Mouse (Mus musculus) heart, adult 10 weeks (tissue): ENCODE measurements around the gene Olfr1391. TPM values are rescaled to one million over a fixed set of nuclear protein-coding genes. Genes with fewer than 3 reads are reported as not detected.

Experiments used
- polyA plus RNA-seq: library from polyadenylated mRNA; stranded (reverse); fragments of 350-450 nt; fragmentation: Illumina TruSeq; extraction: RNeasy Lipid Tissue Mini Kit (QIAGEN cat#74804); gene quantifications from one replicate; pipeline ENCODE4 v1.2.3, GENCODE M21; 2014; ENCODE audit warnings: low read depth, low replicate concordance

The Olfr1391 gene
- polyA plus RNA-seq = not detected

GRCm38 (mm10) chr11:49322442-49322841, at the start of gene Olfr1391:
TSS of gene Olfr1391 (plus strand) at chr11:49322742.

GRCm38 (mm10) chr11:49278222-49278621, 44.3 kb upstream of the Olfr1391 start, which contains the start of gene Olfr1393:
TSS of gene Olfr1393 (plus strand) at chr11:49278304.

GRCm38 (mm10) chr11:49284982-49285381, 37.6 kb upstream of the Olfr1391 start, which contains the start of gene Olfr1392:
TSS of gene Olfr1392 (plus strand) at chr11:49285282.

GRCm38 (mm10) chr11:49304441-49304840, 18.1 kb upstream of the Olfr1391 start, which contains the start of gene Olfr10:
TSS of gene Olfr10 (plus strand) at chr11:49304741.

GRCm38 (mm10) chr11:49334888-49335287, 12.3 kb downstream of the Olfr1391 start, which contains the start of gene Olfr1390:
TSS of gene Olfr1390 (plus strand) at chr11:49335188.

Other genes starting within 250 kb of the Olfr1391 start
- 3.8 TPM for gene Ifi47, start 246.2 kb upstream of the Olfr1391 start, polyA plus RNA-seq
- gene Olfr1396, start 207.9 kb upstream of the Olfr1391 start, polyA plus RNA-seq = 5.0 TPM
- gene Olfr1395, start 180.5 kb upstream of the Olfr1391 start, polyA plus RNA-seq = not detected
- not detected for gene Olfr1394, start 168.4 kb upstream of the Olfr1391 start, polyA plus RNA-seq
- gene Btnl9, start 135.6 kb upstream of the Olfr1391 start, polyA plus RNA-seq = 34.1 TPM
- gene Zfp62, start 119.5 kb upstream of the Olfr1391 start, polyA plus RNA-seq = 28.4 TPM
- 49.3 TPM for gene Mgat1, start 78.6 kb upstream of the Olfr1391 start, polyA plus RNA-seq
- gene Olfr1393, start 44.4 kb upstream of the Olfr1391 start, polyA plus RNA-seq = 1.9 TPM
- gene Olfr1392, start 37.5 kb upstream of the Olfr1391 start, polyA plus RNA-seq = not detected
- not detected for gene Olfr10, start 18.0 kb upstream of the Olfr1391 start, polyA plus RNA-seq
- gene Olfr1390, start 12.4 kb downstream of the Olfr1391 start, polyA plus RNA-seq = not detected
- not detected for gene Olfr1389, start 100.3 kb downstream of the Olfr1391 start, polyA plus RNA-seq
- 0.13 TPM for gene Olfr1388, start 113.9 kb downstream of the Olfr1391 start, polyA plus RNA-seq
- gene Olfr1387, start 132.6 kb downstream of the Olfr1391 start, polyA plus RNA-seq = not detected
- not detected for gene Olfr1386, start 142.3 kb downstream of the Olfr1391 start, polyA plus RNA-seq
- gene Olfr1385, start 166.3 kb downstream of the Olfr1391 start, polyA plus RNA-seq = not detected
- gene Olfr1384, start 184.0 kb downstream of the Olfr1391 start, polyA plus RNA-seq = not detected
- gene Olfr1383, start 196.9 kb downstream of the Olfr1391 start, polyA plus RNA-seq = not detected
- gene Olfr1382, start 205.5 kb downstream of the Olfr1391 start, polyA plus RNA-seq = not detected
- not detected for gene Olfr1381, start 220.7 kb downstream of the Olfr1391 start, polyA plus RNA-seq
- gene Olfr1380, start 234.1 kb downstream of the Olfr1391 start, polyA plus RNA-seq = not detected